Mouse (Mus musculus): ENCODE data around the gene Antxr1. TPM values are rescaled to one million over a fixed set of nuclear protein-coding genes. Genes with fewer than 3 reads are reported as not detected.

The Antxr1 gene
- total RNA-seq, 2 experiments from 2014 or later: 12.7 to 15.7 TPM

DNA sequence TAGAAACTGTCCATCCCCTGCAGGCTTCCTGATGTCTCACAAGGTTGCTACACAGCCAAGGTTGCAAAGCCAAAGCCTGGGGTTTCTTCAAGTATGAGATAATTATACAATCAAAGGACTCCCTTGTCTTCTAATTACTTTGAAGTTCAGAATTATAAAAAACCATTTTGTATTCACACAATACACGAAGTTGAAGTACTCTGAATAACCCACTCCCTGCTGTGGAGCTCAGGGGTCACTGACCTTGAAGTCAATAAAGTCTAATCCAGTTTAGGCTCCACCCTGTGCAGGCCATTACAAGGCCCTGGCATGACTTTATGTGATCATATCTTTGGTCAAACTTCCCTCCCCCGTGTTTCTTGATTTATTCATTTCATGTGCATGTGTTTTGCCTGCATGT lies 73.0 kb downstream of the Antxr1 start:
- H3K4me3 ChIP-seq: no peak overlapping the region
- TF ChIP-seq CTCF (IDR thresholded peaks at IDR 0.05): no peak
- no peak for DNase-seq (ENCODE audit: extremely low spot score in 1 of 2, low spot score in 2 of 2)
- intact Hi-C loops (cut with DNase I): no loop called here
- H3K27ac ChIP-seq: no peak overlapping the region

DNA sequence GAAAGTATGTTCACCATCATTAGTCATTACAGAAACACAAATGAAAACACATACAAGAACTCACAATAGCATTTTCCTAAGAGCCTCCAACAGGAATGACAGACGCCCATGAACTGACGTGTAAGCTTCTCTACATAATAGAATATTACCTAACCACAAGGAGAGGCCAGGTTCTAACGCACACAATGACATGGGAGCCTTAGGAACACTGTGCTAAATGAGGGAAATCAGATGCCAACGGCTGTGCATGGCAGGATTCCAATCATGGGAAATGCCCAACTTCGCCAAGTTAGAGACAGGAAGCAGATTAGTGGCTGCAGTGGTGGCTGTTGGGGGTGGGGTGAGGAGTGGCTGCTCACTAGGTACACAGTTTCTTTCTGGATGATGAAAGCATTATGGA lies 76.6 kb downstream of the Antxr1 start:
- H3K27ac ChIP-seq: peak overlapping the region; percentile 73
- intact Hi-C loops (cut with DNase I): loop anchor here (5.0 kb wide), 2 partner anchors 63 to 92 kb away; no protein-coding TSS in a partner anchor
- TF ChIP-seq CTCF (IDR thresholded peaks at IDR 0.05): no peak

DNA sequence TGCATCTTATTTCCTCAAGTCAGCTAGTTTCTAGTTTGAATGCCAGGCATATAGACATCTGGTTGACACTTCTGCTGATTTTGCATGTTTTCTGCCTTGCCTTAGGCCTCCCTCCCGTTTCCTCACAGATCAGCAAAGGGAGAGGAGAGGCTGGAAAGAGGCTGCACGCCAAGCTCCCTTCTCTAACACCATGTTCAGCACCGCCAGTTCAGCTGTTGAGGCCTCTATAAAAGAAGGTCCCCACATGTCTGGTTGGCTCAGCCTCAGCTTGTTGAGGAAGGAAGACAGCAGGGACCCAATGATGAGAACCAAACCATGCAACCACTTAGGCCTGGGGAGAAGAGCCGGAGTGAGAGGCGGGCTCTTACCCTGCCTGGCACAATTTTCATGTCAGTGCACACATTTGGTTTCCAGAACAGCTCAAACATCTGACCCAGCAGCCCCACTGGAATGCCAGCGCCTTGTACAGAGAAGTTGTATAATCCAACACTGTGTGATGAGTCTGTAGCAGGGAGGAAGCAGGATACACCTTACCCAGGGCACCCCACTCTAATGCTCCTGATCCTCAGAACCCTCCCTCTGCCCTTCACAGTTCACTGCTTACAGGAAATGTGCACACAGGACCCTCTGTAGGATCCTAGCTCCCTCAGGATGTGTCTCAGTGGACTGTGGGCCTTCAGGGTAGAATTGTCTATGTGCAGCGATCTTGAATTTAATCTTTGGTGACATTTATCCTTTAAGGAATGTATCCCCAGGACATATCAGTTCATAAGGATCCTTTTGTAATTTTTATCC lies 77.4 kb downstream of the Antxr1 start:
- TF ChIP-seq CTCF (IDR thresholded peaks at IDR 0.05): no peak
- Histone ChIP-seq H3K4me3 (no peak overlapping the region), H3K27ac (peak overlapping the region; percentile 73)
- DNase-seq (ENCODE audit: extremely low spot score in 1 of 2, low spot score in 2 of 2): no peak
- intact Hi-C loops (cut with DNase I): loop anchor here (5.0 kb wide), 2 partner anchors 64 to 91 kb away; no protein-coding TSS in a partner anchor

More for the DNA sequence above, 76.6 kb downstream of the Antxr1 start:
- H3K4me3 ChIP-seq: no peak overlapping the region
- no peak for DNase-seq (ENCODE audit: extremely low spot score in 1 of 2, low spot score in 2 of 2)

DNA sequence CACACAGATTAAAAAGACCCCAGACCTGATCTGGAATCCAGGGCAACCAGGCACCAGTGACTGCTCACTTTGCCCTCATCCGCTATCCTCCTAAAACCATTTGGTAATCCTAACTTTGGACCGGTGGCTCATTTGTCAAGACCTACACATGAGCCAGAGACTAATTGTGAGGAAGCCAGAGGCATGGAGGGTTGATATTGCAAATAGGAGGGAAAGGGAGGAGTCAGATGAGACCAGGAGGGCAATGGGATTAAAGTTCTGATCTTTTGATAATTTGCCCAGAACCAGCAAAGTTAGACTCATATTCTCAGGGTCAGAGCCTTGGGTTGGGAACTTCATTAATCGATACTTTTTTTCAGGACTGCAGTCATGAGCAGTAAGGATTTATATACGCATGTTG lies 78.2 kb downstream of the Antxr1 start:
- intact Hi-C loops (cut with DNase I): loop anchor here (5.0 kb wide), 2 partner anchors 65 to 90 kb away; no protein-coding TSS in a partner anchor
- Histone ChIP-seq H3K4me3 (no peak overlapping the region), H3K27ac (peak overlapping the region; percentile 36; the same call in 1 of the 2 replicates)
- DNase-seq (ENCODE audit: extremely low spot score in 1 of 2, low spot score in 2 of 2): no peak
- TF ChIP-seq CTCF (IDR thresholded peaks at IDR 0.05): no peak

DNA sequence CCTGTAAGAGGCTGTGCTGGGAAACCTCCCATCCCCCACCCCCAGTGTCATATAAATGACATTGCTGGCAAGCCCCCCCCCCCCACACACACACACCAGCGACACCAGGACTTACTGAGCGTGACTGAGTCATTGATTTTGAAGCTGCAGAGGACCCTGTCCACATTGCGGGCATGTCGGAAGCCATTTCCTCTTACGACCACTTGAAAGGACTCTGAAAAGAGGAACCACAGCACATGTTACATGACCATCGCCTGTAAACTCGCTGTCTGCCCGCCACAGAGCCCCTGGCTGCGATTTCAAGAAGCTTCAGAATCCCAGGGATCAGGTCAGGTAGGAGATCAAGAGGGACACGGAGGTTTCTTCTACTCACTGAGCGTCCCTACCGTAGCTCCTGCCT lies 80.0 kb downstream of the Antxr1 start:
- TF ChIP-seq CTCF (IDR thresholded peaks at IDR 0.05): no peak
- no peak for DNase-seq (ENCODE audit: extremely low spot score in 1 of 2, low spot score in 2 of 2)
- H3K27ac ChIP-seq: no peak overlapping the region
- intact Hi-C loops (cut with DNase I): loop anchor here (5.0 kb wide), 2 partner anchors 67 to 88 kb away; no protein-coding TSS in a partner anchor
- H3K4me3 ChIP-seq: no peak overlapping the region

DNA sequence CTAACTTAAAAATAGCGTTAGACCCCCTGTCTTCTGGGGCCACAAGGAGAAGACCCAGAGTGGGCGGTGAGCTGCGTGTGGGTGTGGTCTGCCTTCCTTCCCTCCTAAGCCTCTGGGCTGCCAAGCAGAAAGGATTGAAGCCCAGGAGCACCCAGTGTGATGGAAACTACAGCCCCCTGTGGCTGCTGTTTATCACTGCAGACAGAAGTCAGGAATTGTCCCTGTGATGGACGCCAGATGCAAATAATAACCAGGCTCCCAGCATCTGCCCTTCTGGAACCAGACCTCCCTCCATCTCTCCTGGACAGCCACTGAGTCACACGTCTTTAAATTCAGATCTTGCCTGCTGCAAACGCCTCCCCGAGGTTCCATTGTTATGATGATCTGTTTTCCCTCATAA lies 80.9 kb downstream of the Antxr1 start:
- no peak; the same call in 1 of the 2 replicates for TF ChIP-seq CTCF (IDR thresholded peaks at IDR 0.05)
- DNase-seq (ENCODE audit: extremely low spot score in 1 of 2, low spot score in 2 of 2): no peak
- intact Hi-C loops (cut with DNase I): loop anchor here (5.0 kb wide), 2 partner anchors 68 to 87 kb away; no protein-coding TSS in a partner anchor
- Histone ChIP-seq H3K4me3 (no peak overlapping the region), H3K27ac (no peak overlapping the region)

DNA sequence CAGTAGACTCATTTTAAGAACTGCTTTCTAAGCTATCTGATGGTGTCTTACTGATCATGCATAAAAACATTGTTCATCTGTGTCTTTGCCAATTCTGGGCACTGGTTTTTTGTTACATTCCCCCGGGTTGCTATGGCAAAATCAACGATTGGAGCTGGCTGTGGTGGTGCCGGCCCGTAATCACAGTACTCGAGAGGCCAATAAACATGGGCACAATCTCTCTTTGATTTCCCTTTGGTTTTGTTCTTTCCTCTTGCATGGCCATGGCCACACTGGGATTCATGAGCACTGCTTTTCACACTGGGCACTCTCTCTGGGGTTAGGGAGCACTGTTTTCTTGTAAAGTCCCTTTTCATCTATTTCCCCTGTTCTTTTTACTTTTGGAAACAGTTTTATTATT lies 83.9 kb downstream of the Antxr1 start:
- H3K27ac ChIP-seq: no peak overlapping the region
- TF ChIP-seq CTCF (IDR thresholded peaks at IDR 0.05): no peak
- DNase-seq (ENCODE audit: extremely low spot score in 1 of 2, low spot score in 2 of 2): no peak
- intact Hi-C loops (cut with DNase I): no loop called here
- no peak overlapping the region for H3K4me3 ChIP-seq

DNA sequence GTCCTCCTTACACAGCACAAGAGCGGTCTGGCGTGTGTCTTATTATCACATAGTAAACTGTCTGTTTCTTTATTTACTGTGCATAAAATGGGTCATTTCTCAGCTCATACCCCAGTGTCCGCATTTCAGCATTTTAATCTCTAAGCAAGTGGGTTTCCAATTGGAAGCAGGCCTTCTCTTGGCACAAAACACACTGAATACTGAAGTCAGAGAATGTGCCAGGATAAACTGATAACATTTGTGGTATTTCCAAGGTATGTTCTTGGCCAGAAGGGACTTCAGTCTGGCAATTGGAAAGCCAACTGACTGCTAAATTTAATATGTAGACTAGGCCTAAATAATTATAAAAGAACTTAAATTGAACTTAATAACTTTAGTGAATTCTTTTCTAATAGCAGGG lies 84.9 kb downstream of the Antxr1 start:
- Histone ChIP-seq H3K27ac (no peak overlapping the region), H3K4me3 (no peak overlapping the region)
- no peak for TF ChIP-seq CTCF (IDR thresholded peaks at IDR 0.05)
- intact Hi-C loops (cut with DNase I): no loop called here
- DNase-seq (ENCODE audit: extremely low spot score in 1 of 2, low spot score in 2 of 2): no peak

DNA sequence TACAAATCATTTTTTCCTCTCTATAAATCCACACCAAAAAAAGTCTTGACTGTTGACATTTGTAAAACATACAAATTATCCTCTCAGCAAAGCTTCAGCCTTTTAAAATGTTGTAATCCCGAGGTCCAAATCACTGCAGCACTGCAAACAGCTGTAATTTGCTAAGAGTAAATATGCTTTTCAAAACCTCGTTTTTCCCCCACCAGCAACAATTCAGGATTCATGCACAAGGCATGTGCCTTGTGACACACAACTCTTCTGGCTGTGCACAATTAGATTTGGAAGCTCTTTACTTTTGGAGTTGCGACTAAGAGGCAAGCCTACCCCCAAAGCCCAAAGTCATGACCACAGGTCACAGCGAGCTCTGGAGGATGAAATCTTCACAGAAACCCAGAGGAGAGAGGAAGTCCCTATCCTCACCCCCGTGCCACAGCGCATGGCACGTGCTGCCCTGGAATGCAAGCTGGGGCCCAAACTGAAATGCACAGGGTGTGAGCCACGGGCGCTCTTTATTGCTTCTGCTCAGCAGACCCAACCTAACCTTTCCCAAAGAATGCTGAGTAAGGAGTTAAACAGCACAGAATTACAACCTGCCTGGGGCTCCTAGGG lies 87.3 kb downstream of the Antxr1 start:
- no peak for DNase-seq (ENCODE audit: extremely low spot score in 1 of 2, low spot score in 2 of 2)
- intact Hi-C loops (cut with DNase I): no loop called here
- Histone ChIP-seq H3K4me3 (no peak overlapping the region), H3K27ac (no peak overlapping the region)
- TF ChIP-seq CTCF (IDR thresholded peaks at IDR 0.05): no peak

DNA sequence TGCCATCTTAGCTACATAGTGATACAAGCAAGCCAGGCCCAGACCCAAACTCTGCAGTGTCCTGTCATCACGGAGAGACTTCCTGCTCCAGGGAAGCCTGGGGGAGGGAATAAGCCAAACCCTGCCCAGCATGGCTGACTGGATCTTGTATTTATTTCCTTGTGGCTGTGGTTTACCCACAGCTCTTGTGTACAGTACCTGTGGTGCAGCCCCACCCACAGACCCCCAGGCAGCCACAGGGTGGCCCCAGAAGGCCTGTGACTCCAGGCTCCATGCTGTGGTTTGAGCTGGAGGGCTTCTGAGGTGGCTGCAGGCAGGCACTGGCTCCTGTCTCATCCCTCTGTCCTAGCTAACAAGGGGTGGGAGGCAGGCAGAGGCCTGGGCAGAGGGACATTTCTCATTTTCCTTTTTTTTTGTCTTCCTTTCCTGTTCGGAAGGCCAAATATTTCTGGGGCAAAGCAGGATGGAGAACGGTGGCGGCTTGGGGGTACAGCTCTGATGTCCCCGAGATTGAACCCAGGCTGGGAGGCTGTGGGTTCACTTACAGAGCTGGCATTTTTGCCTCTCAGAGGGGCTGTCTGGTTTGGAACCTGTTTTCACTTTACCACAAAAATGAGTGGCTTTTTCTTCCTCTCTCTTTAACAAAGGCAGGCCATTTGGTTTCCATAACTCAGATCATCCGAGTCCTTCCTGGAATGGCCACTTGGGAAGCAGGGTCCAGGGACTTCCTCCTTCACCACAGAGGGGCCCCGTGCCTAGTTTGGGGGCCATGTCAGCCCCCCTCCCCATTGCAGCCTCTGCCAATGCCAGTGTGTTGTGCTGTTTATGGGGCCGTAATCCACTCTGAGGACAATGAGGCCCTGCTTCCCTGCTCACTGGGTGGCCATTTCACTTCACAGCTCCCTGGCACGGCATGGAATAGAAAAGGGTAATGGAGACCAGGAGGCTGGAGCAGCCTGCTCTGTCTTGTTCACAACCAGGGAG lies 91.2 kb downstream of the Antxr1 start:
- DNase-seq (ENCODE audit: extremely low spot score in 1 of 2, low spot score in 2 of 2): no peak
- intact Hi-C loops (cut with DNase I): no loop called here
- Histone ChIP-seq H3K4me3 (no peak overlapping the region), H3K27ac (no peak overlapping the region)
- no peak for TF ChIP-seq CTCF (IDR thresholded peaks at IDR 0.05)

DNA sequence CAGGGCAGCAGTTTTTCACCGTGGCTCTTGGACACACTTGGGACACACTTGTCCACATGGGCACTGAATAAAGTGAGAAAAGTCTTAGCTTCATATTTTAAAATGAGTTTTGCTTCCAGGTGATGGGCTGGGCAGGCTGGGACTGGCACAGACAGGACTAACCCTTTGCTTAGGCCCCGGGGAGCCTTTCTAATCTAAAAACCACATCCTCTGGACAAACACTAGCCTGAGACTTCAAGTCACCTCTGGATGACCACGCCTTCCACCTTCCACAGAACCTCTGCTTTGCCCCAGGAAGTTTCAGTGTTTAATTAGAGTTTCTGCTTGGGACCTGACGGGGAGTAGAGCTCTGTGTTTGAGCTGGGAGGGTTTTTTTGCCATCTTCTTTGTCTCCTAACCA lies 98.4 kb downstream of the Antxr1 start:
- Histone ChIP-seq H3K4me3 (no peak overlapping the region), H3K27ac (no peak overlapping the region)
- intact Hi-C loops (cut with DNase I): no loop called here
- TF ChIP-seq CTCF (IDR thresholded peaks at IDR 0.05): no peak
- DNase-seq (ENCODE audit: extremely low spot score in 1 of 2, low spot score in 2 of 2): no peak
